Mouse (Mus musculus): ENCODE measurements around the gene Efcab9. TPM values are rescaled to one million over a fixed set of nuclear protein-coding genes. Genes with fewer than 3 reads are reported as not detected.

Efcab9 gene
- total and polyA plus RNA-seq, 3 experiments, result 0.77 to 1.3 TPM; not detected in 1

DNA sequence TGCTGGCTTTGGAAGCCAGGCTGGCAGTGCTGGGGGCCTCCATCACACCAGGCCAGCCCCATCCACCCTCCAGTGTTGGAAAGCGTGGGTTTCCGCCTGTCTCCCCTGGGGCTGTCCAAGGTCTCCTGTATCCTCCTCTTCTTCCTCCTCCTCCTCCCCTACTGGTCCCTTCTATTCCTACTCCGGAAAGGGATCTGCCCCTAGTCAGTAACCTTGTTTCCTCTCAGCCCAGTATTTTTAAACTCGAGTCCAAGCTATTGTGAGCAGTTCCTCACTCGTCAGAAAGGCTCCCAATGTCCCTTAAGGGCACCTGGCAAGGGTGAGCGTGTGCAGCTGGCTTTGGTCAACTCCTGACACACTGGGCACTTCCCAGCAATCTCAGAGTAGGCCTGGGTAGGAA, 6.6 kb upstream of the Efcab9 start:
- Histone ChIP-seq H3K9ac (ENCODE audit: control insufficient read depth, low read depth, low read length, poor library complexity, severe bottlenecking) (no peak overlapping the region), H3K27ac (ENCODE audit: control insufficient read depth, low read depth, low read length) (no peak overlapping the region), H3K79me2 (ENCODE audit: control insufficient read depth, insufficient read depth, low read length, poor library complexity) (peaks cover 3% of the 10 kb centered on the region), H3K36me3 (ENCODE audit: control insufficient read depth in 1 of 2, insufficient read depth in 2 of 2, low read length in 2 of 2) (peaks cover 0 to 27% of the 10 kb centered on the region in 2 experiments; a peak in 2 of 4 replicates), H3K4me1 (ENCODE audit: control insufficient read depth in 1 of 2, insufficient read depth in 2 of 2, low read length in 2 of 2) (peaks cover 15 to 38% of the 10 kb centered on the region in 2 experiments), H3K4me3 (ENCODE audit: control insufficient read depth in 1 of 2, insufficient read depth in 1 of 2, low read depth in 2 of 2, low read length in 2 of 2) (no peak overlapping the region), H3K9me3 (replicated peaks; ENCODE audit: insufficient read depth, low read length) (no peaks in the 10 kb centered on the region), H3K27me3 (ENCODE audit: control insufficient read depth in 1 of 2, insufficient read depth in 2 of 2, low read length in 2 of 2) (no peaks in the 10 kb centered on the region)
- DNase-seq (ENCODE audit: low read depth, low spot score), result no peak
- no peak for TF ChIP-seq MEF2A (IDR thresholded peaks at IDR 0.05; ENCODE audit: extremely low read depth, insufficient replicate concordance, low read depth, low read length, poor library complexity, severe bottlenecking)
- no peak for TF ChIP-seq MAX (IDR thresholded peaks at IDR 0.05; ENCODE audit: low read length)
- TF ChIP-seq MAZ (IDR thresholded peaks at IDR 0.05; ENCODE audit: low read depth, low read length), result no peak
- TF ChIP-seq USF2 (IDR thresholded peaks at IDR 0.05; ENCODE audit: borderline replicate concordance in 1 of 2, insufficient read depth in 1 of 2, low read depth in 1 of 2, low read length in 2 of 2), result no peak
- TF ChIP-seq RAD21 (IDR thresholded peaks at IDR 0.05; ENCODE audit: low read depth, low read length), result no peak
- no peak for TF ChIP-seq MAFK (IDR thresholded peaks at IDR 0.05; ENCODE audit: borderline replicate concordance, low read depth, low read length)
- no peak for TF ChIP-seq UBTF (IDR thresholded peaks at IDR 0.05; ENCODE audit: borderline replicate concordance, insufficient read depth, low read depth, low read length)
- no peak for TF ChIP-seq MYC (IDR thresholded peaks at IDR 0.05; ENCODE audit: low read depth, low read length)
- no peak for TF ChIP-seq NRF1 (IDR thresholded peaks at IDR 0.05; ENCODE audit: insufficient read depth, low read depth, low read length, poor library complexity, severe bottlenecking)
- TF ChIP-seq SIN3A (IDR thresholded peaks at IDR 0.05; ENCODE audit: low read length), result no peak
- TF ChIP-seq ZKSCAN1 (IDR thresholded peaks at IDR 0.05; ENCODE audit: low read depth, low read length), result no peak
- no peak for TF ChIP-seq JUND (IDR thresholded peaks at IDR 0.05; ENCODE audit: low read depth, low read length)
- TF ChIP-seq GABPA (IDR thresholded peaks at IDR 0.05; ENCODE audit: low read depth, low read length), result no peak
- TF ChIP-seq CHD1 (IDR thresholded peaks at IDR 0.05; ENCODE audit: low read depth, low read length), result no peak
- TF ChIP-seq ZNF384 (IDR thresholded peaks at IDR 0.05; ENCODE audit: low read depth, low read length), result no peak
- no peak for TF ChIP-seq MYB (IDR thresholded peaks at IDR 0.05; ENCODE audit: low read depth, low read length)
- no peak for TF ChIP-seq SMC3 (IDR thresholded peaks at IDR 0.05; ENCODE audit: low read depth, low read length)
- no peak for TF ChIP-seq RCOR1 (IDR thresholded peaks at IDR 0.05; ENCODE audit: low read depth, low read length)
- no peak for TF ChIP-seq NELFE (IDR thresholded peaks at IDR 0.05; ENCODE audit: low read depth, low read length)
- no peak for TF ChIP-seq EP300 (IDR thresholded peaks at IDR 0.05; ENCODE audit: low read depth in 1 of 2, low read length in 2 of 2)

DNA sequence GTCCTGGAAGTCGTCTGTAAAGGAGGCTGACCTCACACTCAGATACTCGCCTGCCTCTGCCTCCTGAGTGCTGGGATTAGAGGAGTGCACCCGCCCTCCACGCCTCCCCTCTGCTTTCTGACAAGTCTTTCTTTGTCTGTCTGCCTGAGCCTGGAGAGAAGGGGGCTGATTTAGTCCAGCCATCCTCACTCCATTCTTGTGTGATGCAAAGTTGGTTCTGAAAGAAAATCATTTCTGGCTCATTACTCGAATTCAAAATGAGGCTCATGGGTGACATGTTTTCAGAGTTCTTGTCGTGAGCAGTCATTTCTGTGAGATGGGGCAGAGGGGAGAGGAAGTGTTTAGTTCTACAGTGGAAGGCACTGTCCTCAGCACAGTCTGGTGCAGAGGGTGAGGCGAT, 5.1 kb upstream of the Efcab9 start:
- no peak for TF ChIP-seq MYB (IDR thresholded peaks at IDR 0.05; ENCODE audit: low read depth, low read length)
- no peak for TF ChIP-seq ZMIZ1 (IDR thresholded peaks at IDR 0.05; ENCODE audit: low read depth, low read length)
- TF ChIP-seq POLR2A (IDR thresholded peaks at IDR 0.05; ENCODE audit: control insufficient read depth in 1 of 2, insufficient read depth in 1 of 2, low read depth in 1 of 2, low read length in 2 of 2, poor library complexity in 1 of 2), result no peak
- no peak for TF ChIP-seq POLR2AphosphoS2 (IDR thresholded peaks at IDR 0.05; ENCODE audit: low read length)
- TF ChIP-seq TAL1 (IDR thresholded peaks at IDR 0.05; ENCODE audit: low read length), result no peak
- no peak for TF ChIP-seq EP300 (IDR thresholded peaks at IDR 0.05; ENCODE audit: low read depth in 1 of 2, low read length in 2 of 2)
- no peak for TF ChIP-seq ELF1 (IDR thresholded peaks at IDR 0.05; ENCODE audit: low read depth, low read length)
- no peak for TF ChIP-seq ZNF384 (IDR thresholded peaks at IDR 0.05; ENCODE audit: low read depth, low read length)
- TF ChIP-seq POLR2AphosphoS5 (IDR thresholded peaks at IDR 0.05; ENCODE audit: borderline replicate concordance, low read depth, low read length), result no peak
- no peak for TF ChIP-seq CTCF (IDR thresholded peaks at IDR 0.05 in 2 of 3, conservative IDR thresholded peaks at IDR 0.05 in 1 of 3; ENCODE audit: control insufficient read depth in 1 of 3, insufficient read depth in 1 of 3, low read depth in 2 of 3, low read length in 3 of 3, poor library complexity in 1 of 3, severe bottlenecking in 1 of 3)
- no peak for TF ChIP-seq SIN3A (IDR thresholded peaks at IDR 0.05; ENCODE audit: low read length)
- no peak for TF ChIP-seq MAFK (IDR thresholded peaks at IDR 0.05; ENCODE audit: borderline replicate concordance, low read depth, low read length)
- TF ChIP-seq ZC3H11A (IDR thresholded peaks at IDR 0.05; ENCODE audit: low read depth, low read length), result no peak
- TF ChIP-seq USF2 (IDR thresholded peaks at IDR 0.05; ENCODE audit: borderline replicate concordance in 1 of 2, insufficient read depth in 1 of 2, low read depth in 1 of 2, low read length in 2 of 2), result no peak
- TF ChIP-seq TCF12 (IDR thresholded peaks at IDR 0.05; ENCODE audit: low read depth, low read length), result no peak
- H3K27ac ChIP-seq (ENCODE audit: control insufficient read depth, low read depth, low read length), result no peak overlapping the region
- H3K4me3 ChIP-seq (ENCODE audit: control insufficient read depth in 1 of 2, insufficient read depth in 1 of 2, low read depth in 2 of 2, low read length in 2 of 2), result no peak overlapping the region
- DNase-seq (ENCODE audit: low read depth, low spot score), result no peak
- no peaks in the 10 kb centered on the region for H3K9me3 ChIP-seq (replicated peaks; ENCODE audit: insufficient read depth, low read length)
- H3K79me2 ChIP-seq (ENCODE audit: control insufficient read depth, insufficient read depth, low read length, poor library complexity), result peaks cover 8% of the 10 kb centered on the region
- H3K9ac ChIP-seq (ENCODE audit: control insufficient read depth, low read depth, low read length, poor library complexity, severe bottlenecking), result no peak overlapping the region
- H3K27me3 ChIP-seq (ENCODE audit: control insufficient read depth in 1 of 2, insufficient read depth in 2 of 2, low read length in 2 of 2), result no peaks in the 10 kb centered on the region
- peaks cover 3 to 30% of the 10 kb centered on the region in 2 experiments; a peak in 3 of 4 replicates for H3K4me1 ChIP-seq (ENCODE audit: control insufficient read depth in 1 of 2, insufficient read depth in 2 of 2, low read length in 2 of 2)
- peaks cover 0 to 17% of the 10 kb centered on the region in 2 experiments; a peak in 2 of 4 replicates for H3K36me3 ChIP-seq (ENCODE audit: control insufficient read depth in 1 of 2, insufficient read depth in 2 of 2, low read length in 2 of 2)

Measured in MEL (cell line).